Mouse (Mus musculus): ENCODE measurements at regions not wholly inside any gene's neighbourhood (a gene's known extent, or its start where the extent isn't known, plus 50 kb on each side); places are given as distances from the start of the nearest gene placed in this dataset.

- H3K27me3 ChIP-seq (ENCODE audit: control insufficient read depth, insufficient read depth, insufficient read length): no peaks in the 10 kb centered on the region
- TF ChIP-seq CEBPB (IDR thresholded peaks at IDR 0.05; ENCODE audit: insufficient read depth, poor library complexity, severe bottlenecking) (no peak), POLR2AphosphoS2 (IDR thresholded peaks at IDR 0.05; ENCODE audit: insufficient read length, low read depth) (no peak), MYOG (IDR thresholded peaks at IDR 0.05; ENCODE audit: control insufficient read depth in 1 of 3, insufficient read depth in 1 of 3, insufficient read length in 2 of 3, low read depth in 2 of 3) (no peak), MAX (IDR thresholded peaks at IDR 0.05; ENCODE audit: low read depth) (no peak), SRF (IDR thresholded peaks at IDR 0.05; ENCODE audit: control insufficient read depth, insufficient read length, low read depth) (no peak), MYOD1 (IDR thresholded peaks at IDR 0.05; ENCODE audit: control insufficient read depth in 1 of 3, insufficient read length in 2 of 3, low read depth in 2 of 3) (no peak), USF1 (IDR thresholded peaks at IDR 0.05; ENCODE audit: low read depth) (no peak), E2F4 (IDR thresholded peaks at IDR 0.05; ENCODE audit: insufficient read depth) (no peak), POLR2A (IDR thresholded peaks at IDR 0.05; ENCODE audit: insufficient read length, low read depth) (no peak), REST (IDR thresholded peaks at IDR 0.05; ENCODE audit: insufficient read depth, insufficient read length) (no peak), TCF12 (IDR thresholded peaks at IDR 0.05; ENCODE audit: insufficient read depth, poor library complexity, severe bottlenecking) (no peak), TCF3 (IDR thresholded peaks at IDR 0.05; ENCODE audit: insufficient read length, low read depth) (no peak)
- no peaks in the 10 kb centered on the region for H3K79me2 ChIP-seq (ENCODE audit: control insufficient read depth, insufficient read depth)
- no peak overlapping the region for H3ac ChIP-seq (ENCODE audit: control insufficient read depth, insufficient read length)
- H3K36me3 ChIP-seq (ENCODE audit: control insufficient read depth, insufficient read depth): no peaks in the 10 kb centered on the region
- no peak overlapping the region for H3K4me2 ChIP-seq (ENCODE audit: low read depth)
- H3K4me3 ChIP-seq: no peak overlapping the region
These were observed 122.2 kb upstream of the Myo3a start for GRCm38 (mm10) chr2:22105150-22105549.

DNA sequence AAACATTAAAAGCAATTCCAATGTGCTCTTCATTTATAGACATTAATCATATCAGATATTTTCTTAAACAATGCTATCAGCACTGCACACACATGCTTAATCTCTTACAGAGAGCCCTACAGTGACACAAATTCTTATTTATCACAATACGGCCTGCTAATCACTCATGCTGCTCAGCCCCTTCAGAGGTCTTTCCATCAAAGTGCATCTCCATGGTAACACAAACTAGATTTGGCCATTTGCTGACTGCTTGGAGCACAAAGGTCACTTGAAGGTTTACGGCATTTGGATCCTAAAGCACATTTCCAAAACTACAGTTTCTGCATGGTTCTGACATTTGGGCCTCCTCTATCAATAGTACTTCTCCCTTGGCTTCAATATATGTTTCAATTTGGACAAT, 77.6 kb upstream of the Myo3a start:
- Histone ChIP-seq H3K36me3 (ENCODE audit: control insufficient read depth, insufficient read depth) (no peaks in the 10 kb centered on the region), H3ac (ENCODE audit: control insufficient read depth, insufficient read length) (no peak overlapping the region), H3K79me2 (ENCODE audit: control insufficient read depth, insufficient read depth) (no peaks in the 10 kb centered on the region), H3K27me3 (ENCODE audit: control insufficient read depth, insufficient read depth, insufficient read length) (no peaks in the 10 kb centered on the region), H3K4me2 (ENCODE audit: low read depth) (no peak overlapping the region), H3K4me3 (no peak overlapping the region)
- TF ChIP-seq TCF12 (IDR thresholded peaks at IDR 0.05; ENCODE audit: insufficient read depth, poor library complexity, severe bottlenecking): no peak

DNA sequence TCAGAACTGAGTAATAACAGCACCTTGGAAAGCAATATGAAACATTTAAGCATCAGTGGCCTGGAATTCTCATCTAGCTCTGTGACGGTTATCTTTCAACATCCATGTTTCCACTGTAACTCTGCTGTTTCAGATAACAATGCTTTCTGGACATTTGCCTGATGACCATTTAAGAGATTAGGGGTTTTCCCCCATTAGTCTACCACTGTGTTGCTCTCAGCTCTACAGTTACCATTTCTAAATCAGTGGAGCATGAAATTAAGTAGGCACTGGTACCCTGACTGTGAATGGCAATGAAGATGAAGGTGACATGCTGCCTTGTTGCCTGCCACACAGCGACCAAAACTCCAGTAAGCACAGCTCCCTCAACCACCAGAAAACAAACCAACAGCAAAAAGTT, 70.7 kb upstream of the Myo3a start:
- H3ac ChIP-seq (ENCODE audit: control insufficient read depth, insufficient read length): no peak overlapping the region
- no peak for TF ChIP-seq E2F4 (IDR thresholded peaks at IDR 0.05; ENCODE audit: insufficient read depth)
- TF ChIP-seq POLR2AphosphoS2 (IDR thresholded peaks at IDR 0.05; ENCODE audit: insufficient read length, low read depth): no peak
- no peak for TF ChIP-seq USF1 (IDR thresholded peaks at IDR 0.05; ENCODE audit: low read depth)
- TF ChIP-seq CEBPB (IDR thresholded peaks at IDR 0.05; ENCODE audit: insufficient read depth, poor library complexity, severe bottlenecking): no peak
- TF ChIP-seq TCF3 (IDR thresholded peaks at IDR 0.05; ENCODE audit: insufficient read length, low read depth): no peak
- no peak for TF ChIP-seq MYOD1 (IDR thresholded peaks at IDR 0.05; ENCODE audit: control insufficient read depth in 1 of 3, insufficient read length in 2 of 3, low read depth in 2 of 3)
- no peak for TF ChIP-seq POLR2A (IDR thresholded peaks at IDR 0.05; ENCODE audit: insufficient read length, low read depth)
- no peak for TF ChIP-seq MAX (IDR thresholded peaks at IDR 0.05; ENCODE audit: low read depth)
- no peak for TF ChIP-seq REST (IDR thresholded peaks at IDR 0.05; ENCODE audit: insufficient read depth, insufficient read length)
- TF ChIP-seq MYOG (IDR thresholded peaks at IDR 0.05; ENCODE audit: control insufficient read depth in 1 of 3, insufficient read depth in 1 of 3, insufficient read length in 2 of 3, low read depth in 2 of 3): no peak
- TF ChIP-seq TCF12 (IDR thresholded peaks at IDR 0.05; ENCODE audit: insufficient read depth, poor library complexity, severe bottlenecking): no peak
- no peak for TF ChIP-seq SRF (IDR thresholded peaks at IDR 0.05; ENCODE audit: control insufficient read depth, insufficient read length, low read depth)
- H3K36me3 ChIP-seq (ENCODE audit: control insufficient read depth, insufficient read depth): no peaks in the 10 kb centered on the region
- H3K79me2 ChIP-seq (ENCODE audit: control insufficient read depth, insufficient read depth): no peaks in the 10 kb centered on the region
- no peaks in the 10 kb centered on the region for H3K27me3 ChIP-seq (ENCODE audit: control insufficient read depth, insufficient read depth, insufficient read length)
- H3K4me3 ChIP-seq: no peak overlapping the region
- H3K4me2 ChIP-seq (ENCODE audit: low read depth): no peak overlapping the region

GRCm38 (mm10) chr2:22165443-22165842, 61.9 kb upstream of the Myo3a start:
- no peak for TF ChIP-seq POLR2AphosphoS2 (IDR thresholded peaks at IDR 0.05; ENCODE audit: insufficient read length, low read depth)
- no peak for TF ChIP-seq TCF12 (IDR thresholded peaks at IDR 0.05; ENCODE audit: insufficient read depth, poor library complexity, severe bottlenecking)
- no peak for TF ChIP-seq MAX (IDR thresholded peaks at IDR 0.05; ENCODE audit: low read depth)
- TF ChIP-seq REST (IDR thresholded peaks at IDR 0.05; ENCODE audit: insufficient read depth, insufficient read length): no peak
- TF ChIP-seq E2F4 (IDR thresholded peaks at IDR 0.05; ENCODE audit: insufficient read depth): no peak
- TF ChIP-seq MYOG (IDR thresholded peaks at IDR 0.05; ENCODE audit: control insufficient read depth in 1 of 3, insufficient read depth in 1 of 3, insufficient read length in 2 of 3, low read depth in 2 of 3): no peak
- TF ChIP-seq CEBPB (IDR thresholded peaks at IDR 0.05; ENCODE audit: insufficient read depth, poor library complexity, severe bottlenecking): no peak
- no peak for TF ChIP-seq TCF3 (IDR thresholded peaks at IDR 0.05; ENCODE audit: insufficient read length, low read depth)
- Histone ChIP-seq H3K36me3 (ENCODE audit: control insufficient read depth, insufficient read depth) (no peaks in the 10 kb centered on the region), H3K4me2 (ENCODE audit: low read depth) (no peak overlapping the region), H3ac (ENCODE audit: control insufficient read depth, insufficient read length) (no peak overlapping the region), H3K4me3 (no peak overlapping the region), H3K27me3 (ENCODE audit: control insufficient read depth, insufficient read depth, insufficient read length) (no peaks in the 10 kb centered on the region), H3K79me2 (ENCODE audit: control insufficient read depth, insufficient read depth) (no peaks in the 10 kb centered on the region)

DNA sequence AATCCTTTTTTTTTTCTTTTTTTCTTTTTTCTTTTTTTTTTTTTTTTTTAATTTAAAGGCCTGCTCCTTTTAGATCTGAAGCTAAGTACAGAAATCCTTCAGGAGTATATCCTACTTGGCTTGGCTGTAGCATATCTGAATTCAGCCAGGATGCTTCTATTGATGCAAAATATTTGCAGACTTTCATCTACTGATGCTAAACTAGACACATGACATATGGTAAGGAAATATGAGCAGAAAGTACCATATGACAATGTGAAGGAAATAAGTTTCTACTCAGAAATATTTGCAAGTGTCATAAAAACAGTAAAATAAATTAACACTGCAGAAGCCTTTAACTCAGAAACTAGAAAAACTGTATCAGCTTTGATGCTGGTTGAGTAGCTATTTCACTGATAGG, 61.4 kb upstream of the Myo3a start:
- no peaks in the 10 kb centered on the region for H3K27me3 ChIP-seq (ENCODE audit: control insufficient read depth, insufficient read depth, insufficient read length)
- no peak overlapping the region for H3K4me3 ChIP-seq
- H3ac ChIP-seq (ENCODE audit: control insufficient read depth, insufficient read length): no peak overlapping the region
- H3K4me2 ChIP-seq (ENCODE audit: low read depth): no peak overlapping the region
- no peaks in the 10 kb centered on the region for H3K79me2 ChIP-seq (ENCODE audit: control insufficient read depth, insufficient read depth)
- H3K36me3 ChIP-seq (ENCODE audit: control insufficient read depth, insufficient read depth): no peaks in the 10 kb centered on the region
- TF ChIP-seq REST (IDR thresholded peaks at IDR 0.05; ENCODE audit: insufficient read depth, insufficient read length): no peak
- TF ChIP-seq TCF3 (IDR thresholded peaks at IDR 0.05; ENCODE audit: insufficient read length, low read depth): no peak
- no peak for TF ChIP-seq MAX (IDR thresholded peaks at IDR 0.05; ENCODE audit: low read depth)
- no peak for TF ChIP-seq POLR2AphosphoS2 (IDR thresholded peaks at IDR 0.05; ENCODE audit: insufficient read length, low read depth)
- TF ChIP-seq MYOD1 (IDR thresholded peaks at IDR 0.05; ENCODE audit: control insufficient read depth in 1 of 3, insufficient read length in 2 of 3, low read depth in 2 of 3): no peak
- TF ChIP-seq SRF (IDR thresholded peaks at IDR 0.05; ENCODE audit: control insufficient read depth, insufficient read length, low read depth): no peak
- TF ChIP-seq USF1 (IDR thresholded peaks at IDR 0.05; ENCODE audit: low read depth): no peak
- no peak for TF ChIP-seq E2F4 (IDR thresholded peaks at IDR 0.05; ENCODE audit: insufficient read depth)
- no peak for TF ChIP-seq TCF12 (IDR thresholded peaks at IDR 0.05; ENCODE audit: insufficient read depth, poor library complexity, severe bottlenecking)
- TF ChIP-seq POLR2A (IDR thresholded peaks at IDR 0.05; ENCODE audit: insufficient read length, low read depth): no peak
- no peak for TF ChIP-seq MYOG (IDR thresholded peaks at IDR 0.05; ENCODE audit: control insufficient read depth in 1 of 3, insufficient read depth in 1 of 3, insufficient read length in 2 of 3, low read depth in 2 of 3)
- no peak for TF ChIP-seq CEBPB (IDR thresholded peaks at IDR 0.05; ENCODE audit: insufficient read depth, poor library complexity, severe bottlenecking)

All from myocyte (in vitro differentiated cells).